Mouse (Mus musculus): ENCODE data around the gene Usf1. TPM values are rescaled to one million over a fixed set of nuclear protein-coding genes. Genes with fewer than 3 reads are reported as not detected.
A peak's percentile ranks its signal among the peaks of the same experiment; 100 is the strongest.

The Usf1 gene
- polyA plus RNA-seq, 1 experiment from 2014 or later, result 150 TPM

DNA sequence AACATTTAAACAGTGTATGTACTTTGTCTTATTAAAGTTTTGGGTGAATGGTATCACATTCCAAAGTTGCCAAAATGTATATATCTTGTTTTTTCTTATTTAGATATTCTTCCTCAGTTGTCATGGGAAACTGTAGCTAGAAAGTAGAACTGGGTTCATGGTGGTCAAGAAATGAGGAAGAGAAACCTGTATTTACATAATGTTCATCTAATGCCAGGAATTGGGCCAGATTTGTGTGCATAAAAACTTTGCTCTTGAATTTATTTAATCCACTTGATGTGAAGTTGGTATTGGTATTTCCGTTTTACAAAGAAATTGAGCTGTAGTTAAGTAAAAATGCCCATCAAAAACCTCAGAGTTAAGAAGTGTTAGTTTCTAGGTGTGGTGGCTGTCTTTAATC, 882 bp upstream of the Usf1 start:
- no peaks in the 10 kb centered on the region; the same call in 1 of the 2 replicates for H3K36me3 ChIP-seq (ENCODE audit: control insufficient read depth, insufficient read depth, low read length)
- peaks cover 9% of the 10 kb centered on the region for H3K27me3 ChIP-seq (replicated peaks; ENCODE audit: control insufficient read depth, insufficient read depth, low read length)

DNA sequence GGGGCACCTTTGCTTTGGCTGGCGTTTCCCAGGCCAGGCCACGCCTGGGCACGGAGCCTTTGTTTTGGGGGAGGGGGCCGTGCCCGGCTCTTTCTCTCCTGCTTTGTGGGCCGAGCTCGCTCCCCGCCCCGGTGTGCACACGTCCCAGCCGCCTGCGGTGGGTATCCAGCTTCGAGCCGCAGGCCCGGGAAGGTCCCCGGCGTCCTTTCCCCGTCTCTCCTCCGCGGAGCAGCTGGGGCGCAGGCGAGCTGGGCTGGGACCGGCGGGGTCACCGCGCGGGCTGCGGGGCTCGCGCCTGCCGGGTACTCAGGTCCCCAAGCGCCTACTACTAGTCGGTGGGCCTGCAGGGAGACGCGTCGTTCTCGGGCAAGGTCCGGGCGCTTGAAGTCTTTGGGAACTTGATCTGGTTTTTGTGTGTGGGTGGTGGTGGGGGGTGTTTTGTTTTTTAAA, 404 bp downstream of the Usf1 start:
- H3K9ac ChIP-seq (ENCODE audit: low read depth, low read length), result peak overlapping the region; percentile 93
- peaks cover 18% of the 10 kb centered on the region for H3K4me1 ChIP-seq (ENCODE audit: control insufficient read depth, insufficient read depth, low read depth, low read length)
- H3K9me3 ChIP-seq (ENCODE audit: control insufficient read depth, low read length), result no peaks in the 10 kb centered on the region
- H3K4me2 ChIP-seq (ENCODE audit: low read length), result peak overlapping the region; percentile 72
- WGBS, result under 1% methylated on average over 31 of the region's 39 CpGs
- peaks cover 9% of the 10 kb centered on the region for H3K27me3 ChIP-seq (replicated peaks; ENCODE audit: control insufficient read depth, insufficient read depth, low read length)
- peaks cover 11% of the 10 kb centered on the region for H3K36me3 ChIP-seq (ENCODE audit: control insufficient read depth, insufficient read depth, low read length)
- peak; percentile 88 for ATAC-seq
- peak overlapping the region; percentile 93 for H3K27ac ChIP-seq (ENCODE audit: low read depth, low read length)
- H3K4me3 ChIP-seq (ENCODE audit: low read length), result peak overlapping the region; percentile 95

More for the DNA sequence above, 882 bp upstream of the Usf1 start:
- Histone ChIP-seq H3K4me1 (ENCODE audit: control insufficient read depth, insufficient read depth, low read depth, low read length) (peaks cover 18% of the 10 kb centered on the region), H3K4me2 (ENCODE audit: low read length) (no peak overlapping the region), H3K27ac (ENCODE audit: low read depth, low read length) (no peak overlapping the region), H3K4me3 (ENCODE audit: low read length) (no peak overlapping the region), H3K9ac (ENCODE audit: low read depth, low read length) (no peak overlapping the region), H3K9me3 (ENCODE audit: control insufficient read depth, low read length) (no peaks in the 10 kb centered on the region)
- 83% methylated on average over 1 of the region's 1 CpGs for WGBS
- no peak for ATAC-seq

- Histone ChIP-seq H3K36me3 (ENCODE audit: control insufficient read depth, insufficient read depth, low read length) (peaks cover 16% of the 10 kb centered on the region), H3K9me3 (ENCODE audit: control insufficient read depth, low read length) (no peaks in the 10 kb centered on the region), H3K4me2 (ENCODE audit: low read length) (peak overlapping the region; percentile 72), H3K4me3 (ENCODE audit: low read length) (peak overlapping the region; percentile 95), H3K4me1 (ENCODE audit: control insufficient read depth, insufficient read depth, low read depth, low read length) (peaks cover 18% of the 10 kb centered on the region), H3K27ac (ENCODE audit: low read depth, low read length) (peak overlapping the region; percentile 93), H3K27me3 (replicated peaks; ENCODE audit: control insufficient read depth, insufficient read depth, low read length) (peaks cover 9% of the 10 kb centered on the region), H3K9ac (ENCODE audit: low read depth, low read length) (peak overlapping the region; percentile 93)
- ATAC-seq, result peak; percentile 19; the same call in 1 of the 2 replicates
- under 1% methylated on average over 20 of the region's 20 CpGs for WGBS
Measured at GRCm38 (mm10) chr1:171412001-171412441, 908 bp downstream of the Usf1 start.

DNA sequence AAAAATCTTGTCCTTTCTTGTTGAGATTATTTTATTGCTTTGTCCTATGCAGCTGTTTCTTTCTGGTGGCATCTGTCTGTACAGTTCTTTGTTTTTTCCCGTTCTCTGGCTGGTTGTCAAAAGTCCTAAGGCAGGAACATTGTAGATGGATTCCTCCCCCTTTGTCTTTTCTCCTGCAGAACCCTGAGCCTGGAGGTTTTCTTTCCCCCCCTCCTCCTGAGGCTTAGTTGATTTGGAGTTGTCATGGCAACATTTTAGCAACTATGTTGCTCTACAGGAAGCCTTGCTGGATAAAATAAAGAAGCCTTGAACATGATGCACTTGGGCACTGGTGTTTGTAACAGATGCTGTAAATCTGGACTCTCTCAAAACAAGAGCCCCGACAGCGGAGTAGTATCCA, 1.3 kb downstream of the Usf1 start:
- peak overlapping the region; percentile 72 for H3K4me2 ChIP-seq (ENCODE audit: low read length)
- peak overlapping the region; percentile 93 for H3K27ac ChIP-seq (ENCODE audit: low read depth, low read length)
- 0 out of 2 replicates have a peak, but pooled peaks have one; percentile 0 for ATAC-seq
- 12% methylated on average over 3 of the region's 3 CpGs for WGBS
- peaks cover 20% of the 10 kb centered on the region for H3K36me3 ChIP-seq (ENCODE audit: control insufficient read depth, insufficient read depth, low read length)
- H3K4me1 ChIP-seq (ENCODE audit: control insufficient read depth, insufficient read depth, low read depth, low read length), result peaks cover 18% of the 10 kb centered on the region
- H3K9me3 ChIP-seq (ENCODE audit: control insufficient read depth, low read length), result no peaks in the 10 kb centered on the region
- peak overlapping the region; percentile 95 for H3K4me3 ChIP-seq (ENCODE audit: low read length)
- peaks cover 9% of the 10 kb centered on the region for H3K27me3 ChIP-seq (replicated peaks; ENCODE audit: control insufficient read depth, insufficient read depth, low read length)
- peak overlapping the region; percentile 93 for H3K9ac ChIP-seq (ENCODE audit: low read depth, low read length)

DNA sequence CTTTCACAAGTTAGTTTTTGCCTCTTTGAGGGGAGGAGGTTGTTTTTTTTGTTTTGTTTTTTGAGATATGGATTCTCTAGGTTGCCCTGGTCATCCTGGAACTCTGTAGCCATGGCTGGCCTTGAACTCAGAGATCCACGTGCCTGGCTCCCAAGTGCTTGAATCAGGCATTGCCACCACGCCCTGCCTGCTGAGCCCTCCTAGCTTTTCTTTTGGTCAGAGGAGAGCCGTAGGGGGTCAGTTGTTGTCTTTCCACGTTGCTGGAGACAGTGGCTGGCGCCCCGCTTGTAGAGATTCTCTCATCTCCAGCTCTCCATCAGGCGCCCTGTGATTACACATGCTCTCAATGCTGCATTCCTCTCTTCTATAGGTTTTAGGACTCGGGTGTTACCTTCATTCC, 2.5 kb downstream of the Usf1 start:
- Histone ChIP-seq H3K4me1 (ENCODE audit: control insufficient read depth, insufficient read depth, low read depth, low read length) (peaks cover 18% of the 10 kb centered on the region), H3K36me3 (ENCODE audit: control insufficient read depth, insufficient read depth, low read length) (peaks cover 27% of the 10 kb centered on the region), H3K9me3 (ENCODE audit: control insufficient read depth, low read length) (no peaks in the 10 kb centered on the region), H3K27ac (ENCODE audit: low read depth, low read length) (no peak overlapping the region), H3K27me3 (replicated peaks; ENCODE audit: control insufficient read depth, insufficient read depth, low read length) (peaks cover 7% of the 10 kb centered on the region), H3K9ac (ENCODE audit: low read depth, low read length) (no peak overlapping the region), H3K4me2 (ENCODE audit: low read length) (peak overlapping the region; percentile 72), H3K4me3 (ENCODE audit: low read length) (no peak overlapping the region)
- 66% methylated on average over 8 of the region's 8 CpGs for WGBS
- ATAC-seq, result no peak

DNA sequence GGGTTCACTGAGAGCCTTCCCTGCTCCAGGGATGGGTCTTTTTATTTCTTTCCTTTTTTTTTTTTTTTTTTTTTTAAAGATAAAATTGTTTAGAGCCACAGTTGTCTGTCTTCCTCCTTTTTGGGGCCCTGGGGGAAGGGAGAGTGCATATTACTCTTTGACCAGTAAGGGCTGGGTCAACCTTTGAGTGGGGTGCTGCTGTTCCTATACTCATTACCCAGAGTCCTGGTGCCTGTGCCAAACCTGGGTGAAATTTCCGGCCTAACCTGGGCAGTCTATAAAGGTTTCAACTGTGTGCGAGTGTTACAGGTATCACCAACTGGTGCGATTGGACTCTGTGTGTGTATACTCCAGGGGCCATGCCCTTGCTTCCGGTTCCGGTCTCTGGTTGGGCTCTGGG, 7.5 kb downstream of the Usf1 start, which contains the start of gene Tstd1:
Gene Tstd1 (plus strand): TSS at position 213 of the 400 bp plus-strand sequence.
- H3K9me3 ChIP-seq (ENCODE audit: control insufficient read depth, low read length), result no peaks in the 10 kb centered on the region
- no peaks in the 10 kb centered on the region for H3K27me3 ChIP-seq (replicated peaks; ENCODE audit: control insufficient read depth, insufficient read depth, low read length)
- H3K4me2 ChIP-seq (ENCODE audit: low read length), result no peak within 1 kb of the TSS
- H3K36me3 ChIP-seq (ENCODE audit: control insufficient read depth, insufficient read depth, low read length), result peaks cover 34% of the 10 kb centered on the region
- WGBS, result 90% methylated on average over 5 of the region's 5 CpGs
- H3K4me3 ChIP-seq (ENCODE audit: low read length), result no peak within 1 kb of the TSS
- H3K9ac ChIP-seq (ENCODE audit: low read depth, low read length), result peak within 1 kb of the TSS; percentile 19; the same call in 1 of the 2 replicates
- 0 out of 2 replicates have a peak within 1 kb of the TSS, but pooled peaks have one; percentile 44 for H3K27ac ChIP-seq (ENCODE audit: low read depth, low read length)
- H3K4me1 ChIP-seq (ENCODE audit: control insufficient read depth, insufficient read depth, low read depth, low read length), result peaks cover 6% of the 10 kb centered on the region
- no peak; the same call in 1 of the 2 replicates for ATAC-seq

- H3K4me3 ChIP-seq (ENCODE audit: low read length), result no peak overlapping the region
- no peak overlapping the region for H3K4me2 ChIP-seq (ENCODE audit: low read length)
- H3K36me3 ChIP-seq (ENCODE audit: control insufficient read depth, insufficient read depth, low read length), result peaks cover 34% of the 10 kb centered on the region
- 45% methylated on average over 12 of the region's 12 CpGs for WGBS
- peak overlapping the region; percentile 19; the same call in 1 of the 2 replicates for H3K9ac ChIP-seq (ENCODE audit: low read depth, low read length)
- no peaks in the 10 kb centered on the region for H3K27me3 ChIP-seq (replicated peaks; ENCODE audit: control insufficient read depth, insufficient read depth, low read length)
- peak; percentile 66 for ATAC-seq
- H3K27ac ChIP-seq (ENCODE audit: low read depth, low read length), result 0 out of 2 replicates have a peak overlapping the region, but pooled peaks have one; percentile 44
- no peaks in the 10 kb centered on the region for H3K9me3 ChIP-seq (ENCODE audit: control insufficient read depth, low read length)
- peaks cover under 1% of the 10 kb centered on the region for H3K4me1 ChIP-seq (ENCODE audit: control insufficient read depth, insufficient read depth, low read depth, low read length)
Measured at GRCm38 (mm10) chr1:171419291-171419882, 8.3 kb downstream of the Usf1 start.

- no peak overlapping the region for H3K4me2 ChIP-seq (ENCODE audit: low read length)
- ATAC-seq, result peak; percentile 40
- H3K27ac ChIP-seq (ENCODE audit: low read depth, low read length), result 0 out of 2 replicates have a peak overlapping the region, but pooled peaks have one; percentile 44
- no peak overlapping the region for H3K9ac ChIP-seq (ENCODE audit: low read depth, low read length)
- WGBS, result 61% methylated on average over 5 of the region's 5 CpGs
- no peaks in the 10 kb centered on the region for H3K27me3 ChIP-seq (replicated peaks; ENCODE audit: control insufficient read depth, insufficient read depth, low read length)
- H3K36me3 ChIP-seq (ENCODE audit: control insufficient read depth, insufficient read depth, low read length), result peaks cover 34% of the 10 kb centered on the region
- no peak overlapping the region for H3K4me3 ChIP-seq (ENCODE audit: low read length)
- H3K4me1 ChIP-seq (ENCODE audit: control insufficient read depth, insufficient read depth, low read depth, low read length), result no peaks in the 10 kb centered on the region
- H3K9me3 ChIP-seq (ENCODE audit: control insufficient read depth, low read length), result no peaks in the 10 kb centered on the region
Measured at GRCm38 (mm10) chr1:171419905-171420304, 8.8 kb downstream of the Usf1 start.

GRCm38 (mm10) chr1:171422504-171423095, 11.5 kb downstream of the Usf1 start:
- no peaks in the 10 kb centered on the region for H3K27me3 ChIP-seq (replicated peaks; ENCODE audit: control insufficient read depth, insufficient read depth, low read length)
- no peak overlapping the region for H3K9ac ChIP-seq (ENCODE audit: low read depth, low read length)
- H3K27ac ChIP-seq (ENCODE audit: low read depth, low read length), result no peak overlapping the region
- H3K36me3 ChIP-seq (ENCODE audit: control insufficient read depth, insufficient read depth, low read length), result peaks cover 14% of the 10 kb centered on the region
- no peak overlapping the region for H3K4me3 ChIP-seq (ENCODE audit: low read length)
- 88% methylated on average over 8 of the region's 8 CpGs for WGBS
- H3K4me2 ChIP-seq (ENCODE audit: low read length), result no peak overlapping the region
- H3K4me1 ChIP-seq (ENCODE audit: control insufficient read depth, insufficient read depth, low read depth, low read length), result no peaks in the 10 kb centered on the region
- H3K9me3 ChIP-seq (ENCODE audit: control insufficient read depth, low read length), result no peaks in the 10 kb centered on the region
- ATAC-seq, result no peak

All from hindbrain, embryonic 16.5 days (tissue).